Mouse (Mus musculus): ENCODE results near the gene Sept5. TPM values are rescaled to one million over a fixed set of nuclear protein-coding genes. Genes with fewer than 3 reads are reported as not detected.

The Sept5 gene
- 5.7 TPM for polyA plus RNA-seq (2014; fragmentation: Illumina TruSeq; extraction: RNeasy Lipid Tissue Mini Kit (QIAGEN cat#74804); ENCODE audit: low read depth, low replicate concordance)

GRCm38 (mm10) chr16:18629390-18630231 lies at the start of gene Sept5:
Gene Sept5, minus strand, starts transcription at chr16:18629954.

GRCm38 (mm10) chr16:18626376-18626878 lies 3.3 kb downstream of the Sept5 start, which contains the start of gene Gm49601:
Gene Gm49601, minus strand, starts transcription at chr16:18626427.

GRCm38 (mm10) chr16:18622019-18622418 lies 7.7 kb downstream of the Sept5 start, which contains the start of gene Gp1bb:
Gene Gp1bb, minus strand, starts transcription at chr16:18622403.

GRCm38 (mm10) chr16:18589804-18590790 lies 39.7 kb downstream of the Sept5 start, which contains the start of gene Tbx1:
Gene Tbx1, minus strand, starts transcription at chr16:18590671.

Other genes with a start within 250 kb of the Sept5 start
- gene Txnrd2, start 203.6 kb downstream of the Sept5 start, polyA plus RNA-seq (2014; fragmentation: Illumina TruSeq; extraction: RNeasy Lipid Tissue Mini Kit (QIAGEN cat#74804); ENCODE audit: low read depth, low replicate concordance), result 45.8 TPM
- 213 TPM for gene Comt, start 203.1 kb downstream of the Sept5 start, polyA plus RNA-seq (2014; fragmentation: Illumina TruSeq; extraction: RNeasy Lipid Tissue Mini Kit (QIAGEN cat#74804); ENCODE audit: low read depth, low replicate concordance)
- gene Gnb1l, start 131.2 kb downstream of the Sept5 start, polyA plus RNA-seq (2014; fragmentation: Illumina TruSeq; extraction: RNeasy Lipid Tissue Mini Kit (QIAGEN cat#74804); ENCODE audit: low read depth, low replicate concordance), result 4.4 TPM
- 1.8 TPM for gene Rtl10, start 131.1 kb downstream of the Sept5 start, polyA plus RNA-seq (2014; fragmentation: Illumina TruSeq; extraction: RNeasy Lipid Tissue Mini Kit (QIAGEN cat#74804); ENCODE audit: low read depth, low replicate concordance)
- 0.71 TPM for gene Tbx1, start 39.3 kb downstream of the Sept5 start, polyA plus RNA-seq (2014; fragmentation: Illumina TruSeq; extraction: RNeasy Lipid Tissue Mini Kit (QIAGEN cat#74804); ENCODE audit: low read depth, low replicate concordance)
- gene Gp1bb, start 7.6 kb downstream of the Sept5 start, polyA plus RNA-seq (2014; fragmentation: Illumina TruSeq; extraction: RNeasy Lipid Tissue Mini Kit (QIAGEN cat#74804); ENCODE audit: low read depth, low replicate concordance), result not detected
- gene Gm49601, start 3.5 kb downstream of the Sept5 start, polyA plus RNA-seq (2014; fragmentation: Illumina TruSeq; extraction: RNeasy Lipid Tissue Mini Kit (QIAGEN cat#74804); ENCODE audit: low read depth, low replicate concordance), result 2.8 TPM
- gene Cldn5, start 146.9 kb upstream of the Sept5 start, polyA plus RNA-seq (2014; fragmentation: Illumina TruSeq; extraction: RNeasy Lipid Tissue Mini Kit (QIAGEN cat#74804); ENCODE audit: low read depth, low replicate concordance), result 28.2 TPM
- 56.4 TPM for gene Ufd1, start 181.8 kb upstream of the Sept5 start, polyA plus RNA-seq (2014; fragmentation: Illumina TruSeq; extraction: RNeasy Lipid Tissue Mini Kit (QIAGEN cat#74804); ENCODE audit: low read depth, low replicate concordance)
- 4.1 TPM for gene Cdc45, start 182.0 kb upstream of the Sept5 start, polyA plus RNA-seq (2014; fragmentation: Illumina TruSeq; extraction: RNeasy Lipid Tissue Mini Kit (QIAGEN cat#74804); ENCODE audit: low read depth, low replicate concordance)
- gene 2510002D24Rik, start 206.6 kb upstream of the Sept5 start, polyA plus RNA-seq (2014; fragmentation: Illumina TruSeq; extraction: RNeasy Lipid Tissue Mini Kit (QIAGEN cat#74804); ENCODE audit: low read depth, low replicate concordance), result 31.7 TPM
- gene Gm28539, start 206.6 kb upstream of the Sept5 start, polyA plus RNA-seq (2014; fragmentation: Illumina TruSeq; extraction: RNeasy Lipid Tissue Mini Kit (QIAGEN cat#74804); ENCODE audit: low read depth, low replicate concordance), result not detected
- gene Mrpl40, start 246.9 kb upstream of the Sept5 start, polyA plus RNA-seq (2014; fragmentation: Illumina TruSeq; extraction: RNeasy Lipid Tissue Mini Kit (QIAGEN cat#74804); ENCODE audit: low read depth, low replicate concordance), result 67.6 TPM
- gene Hira, start 247.1 kb upstream of the Sept5 start, polyA plus RNA-seq (2014; fragmentation: Illumina TruSeq; extraction: RNeasy Lipid Tissue Mini Kit (QIAGEN cat#74804); ENCODE audit: low read depth, low replicate concordance), result 16.6 TPM